Mouse (Mus musculus): ENCODE data around the gene 1810037I17Rik.

GRCm38 (mm10) chr3:122916191-122916680 lies 7.8 kb upstream of the 1810037I17Rik start:
- no peak for TF ChIP-seq POLR2A (IDR thresholded peaks at IDR 0.05; ENCODE audit: borderline replicate concordance, insufficient read depth, low read length)
- TF ChIP-seq CTCF (IDR thresholded peaks at IDR 0.05; ENCODE audit: borderline replicate concordance, insufficient read depth, low read depth, low read length), result no peak

Data from cerebellum, adult 2 months (tissue).